Mouse (Mus musculus) limb, embryonic 10.5 days (tissue): ENCODE measurements around the gene Dnpep. TPM values are rescaled to one million over a fixed set of nuclear protein-coding genes. Genes with fewer than 3 reads are reported as not detected.

Source experiments
- DNase-seq: peaks from one replicate; pipeline ENCODE4 v3.0.0-alpha.2; 2017; ENCODE audit warnings: low spot score
- H3K27ac ChIP-seq: fragments of 300-500 bp; sonication (generic); 2 replicates; pipeline ENCODE4 v1.5.1; 2016; ENCODE audit warnings: mild to moderate bottlenecking
- H3K27me3 ChIP-seq: fragments of 300-500 bp; sonication (generic); 2 replicates; pipeline ENCODE4 v1.6.1; 2016; ENCODE audit warnings: low read depth, mild to moderate bottlenecking; ENCODE audit not compliant: poor library complexity, severe bottlenecking
- H3K36me3 ChIP-seq: fragments of 300-500 bp; sonication (generic); 2 replicates; pipeline ENCODE4 v1.6.1; 2016; ENCODE audit warnings: mild to moderate bottlenecking, moderate library complexity
- H3K4me1 ChIP-seq: fragments of 300-500 bp; sonication (generic); 2 replicates; pipeline ENCODE4 v1.6.1; 2016
- H3K4me3 ChIP-seq: fragments of 300-500 bp; sonication (generic); 2 replicates; pipeline ENCODE4 v1.5.1; 2016; ENCODE audit warnings: mild to moderate bottlenecking, moderate library complexity
- H3K9me3 ChIP-seq: fragments of 300-500 bp; sonication (generic); replicated peaks from 2 replicates; pipeline ENCODE4 v1.6.1; 2016; ENCODE audit warnings: mild to moderate bottlenecking
- WGBS: fragments of 180-500 bp; shearing (Covaris S2); methylation state at CpG from one replicate; pipeline ENCODE4 v1.1.7; 2016; 5-methylcytosine and 5-hydroxymethylcytosine counted together
- polyA plus RNA-seq: library from polyadenylated mRNA; unstranded; fragments of >200 nt; fragmentation: Nextera tagmentation; extraction: Ambion mirVana; gene quantifications from 2 replicates; pipeline ENCODE4 v1.2.1, GENCODE M21; 2016

Gene Dnpep
- polyA plus RNA-seq, 1 experiment from 2014 or later, result 132 TPM

GRCm38 (mm10) chr1:75318301-75318700 is 511 bp upstream of the Dnpep start:
- Histone ChIP-seq H3K4me3 (peak overlapping the region; percentile 60), H3K36me3 (peaks cover 26% of the 10 kb centered on the region), H3K27me3 (no peaks in the 10 kb centered on the region), H3K9me3 (no peaks in the 10 kb centered on the region), H3K4me1 (peaks cover 24% of the 10 kb centered on the region), H3K27ac (peak overlapping the region; percentile 82)
- WGBS, result 78% methylated on average over 3 of the region's 3 CpGs
- no peak for DNase-seq

- no peaks in the 10 kb centered on the region for H3K27me3 ChIP-seq
- H3K36me3 ChIP-seq, result peaks cover 41% of the 10 kb centered on the region
- H3K4me3 ChIP-seq, result peak overlapping the region; percentile 60
- H3K4me1 ChIP-seq, result peaks cover 24% of the 10 kb centered on the region
- peak; percentile 84 for DNase-seq
- under 1% methylated on average over 20 of the region's 20 CpGs for WGBS
- H3K27ac ChIP-seq, result peak overlapping the region; percentile 82
- no peaks in the 10 kb centered on the region for H3K9me3 ChIP-seq
Measured at GRCm38 (mm10) chr1:75316861-75317240, 939 bp downstream of the Dnpep start.

GRCm38 (mm10) chr1:75315456-75316365 is 2.1 kb downstream of the Dnpep start:
- H3K27me3 ChIP-seq, result no peaks in the 10 kb centered on the region
- peaks cover 52% of the 10 kb centered on the region for H3K36me3 ChIP-seq
- DNase-seq, result no peak
- peak overlapping the region; percentile 82 for H3K27ac ChIP-seq
- peaks cover 24% of the 10 kb centered on the region for H3K4me1 ChIP-seq
- no peaks in the 10 kb centered on the region for H3K9me3 ChIP-seq
- WGBS, result 89% methylated on average over 29 of the region's 29 CpGs
- H3K4me3 ChIP-seq, result peak overlapping the region; percentile 60

DNA sequence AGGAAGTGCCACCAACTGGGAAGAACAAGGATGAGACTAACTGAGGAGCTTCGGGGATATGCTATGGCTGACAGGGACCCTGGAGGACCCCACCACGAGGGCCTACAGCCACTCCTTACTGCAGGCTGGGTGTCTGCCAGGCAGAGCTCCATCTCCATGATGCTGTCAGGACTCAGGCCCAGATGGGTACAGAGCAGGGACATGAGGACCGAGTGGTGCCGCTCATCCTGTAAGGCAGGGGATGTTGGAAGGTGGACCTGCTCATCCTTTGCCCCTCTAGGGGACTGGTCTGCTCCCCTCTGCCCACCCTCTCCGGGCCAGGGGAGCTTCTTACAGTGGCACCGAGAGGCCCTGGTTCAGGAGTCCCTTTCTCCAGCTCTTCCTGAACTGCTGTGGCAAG is 2.8 kb downstream of the Dnpep start:
- 88% methylated on average over 6 of the region's 6 CpGs for WGBS
- H3K4me1 ChIP-seq, result peaks cover 24% of the 10 kb centered on the region
- H3K27me3 ChIP-seq, result no peaks in the 10 kb centered on the region
- no peak for DNase-seq
- H3K36me3 ChIP-seq, result peaks cover 59% of the 10 kb centered on the region
- no peak overlapping the region for H3K27ac ChIP-seq
- H3K4me3 ChIP-seq, result no peak overlapping the region
- H3K9me3 ChIP-seq, result no peaks in the 10 kb centered on the region

DNA sequence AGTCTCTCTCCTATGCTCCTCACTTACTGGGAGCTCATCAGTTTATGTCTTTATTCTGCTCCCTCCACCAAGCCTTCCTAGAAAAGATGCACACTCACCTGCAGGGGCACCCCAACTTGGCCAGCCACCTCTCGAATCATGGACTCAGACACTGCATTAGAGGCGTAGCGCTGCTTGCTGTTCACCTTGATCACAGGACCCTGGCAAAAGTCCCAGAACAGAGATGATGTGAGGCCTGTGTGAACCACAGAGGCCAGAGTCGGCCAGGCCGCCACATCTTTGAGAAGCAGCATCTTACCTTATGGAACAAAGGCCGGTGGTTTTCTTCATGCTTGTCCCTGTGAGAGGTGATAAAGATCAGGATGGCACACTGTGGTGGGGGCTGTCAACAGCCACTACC is 6.1 kb downstream of the Dnpep start:
- Histone ChIP-seq H3K4me3 (no peak overlapping the region), H3K4me1 (peaks cover 16% of the 10 kb centered on the region), H3K36me3 (peaks cover 87% of the 10 kb centered on the region), H3K27me3 (no peaks in the 10 kb centered on the region), H3K27ac (no peak overlapping the region), H3K9me3 (no peaks in the 10 kb centered on the region)
- WGBS, result 95% methylated on average over 6 of the region's 6 CpGs
- DNase-seq, result no peak

GRCm38 (mm10) chr1:75304662-75305061 is 13.1 kb downstream of the Dnpep start:
- no peak for DNase-seq
- WGBS, result 74% methylated on average over 2 of the region's 2 CpGs
- no peak overlapping the region for H3K4me3 ChIP-seq
- no peaks in the 10 kb centered on the region for H3K27me3 ChIP-seq
- no peaks in the 10 kb centered on the region for H3K4me1 ChIP-seq
- no peak overlapping the region for H3K27ac ChIP-seq
- H3K36me3 ChIP-seq, result peaks cover 24% of the 10 kb centered on the region
- H3K9me3 ChIP-seq, result no peaks in the 10 kb centered on the region

DNA sequence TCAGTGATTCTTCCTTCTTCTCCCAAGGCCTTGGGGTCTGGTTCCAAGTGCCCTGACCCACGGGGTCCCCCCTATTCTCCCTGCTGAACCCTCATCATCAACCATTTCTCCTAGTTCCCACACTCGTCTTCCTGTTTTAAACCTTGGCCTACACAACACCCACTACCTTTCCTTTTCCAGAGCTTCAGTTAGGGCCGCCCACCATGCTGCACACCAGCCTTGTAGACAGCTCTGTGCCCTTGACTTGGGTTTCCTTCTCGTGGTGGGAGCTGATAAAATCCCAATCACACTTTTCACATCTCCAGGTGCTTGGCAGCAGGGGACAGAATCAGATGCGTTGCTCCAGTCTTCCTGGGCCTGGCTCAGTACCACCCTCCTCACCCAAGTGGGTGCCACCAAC is 23.5 kb downstream of the Dnpep start:
- no peaks in the 10 kb centered on the region for H3K9me3 ChIP-seq
- no peaks in the 10 kb centered on the region for H3K36me3 ChIP-seq
- no peaks in the 10 kb centered on the region for H3K27me3 ChIP-seq
- DNase-seq, result no peak
- no peak overlapping the region for H3K27ac ChIP-seq
- H3K4me1 ChIP-seq, result peaks cover 4% of the 10 kb centered on the region; the same call in 1 of the 2 replicates
- no peak overlapping the region for H3K4me3 ChIP-seq
- 78% methylated on average over 5 of the region's 5 CpGs for WGBS

DNA sequence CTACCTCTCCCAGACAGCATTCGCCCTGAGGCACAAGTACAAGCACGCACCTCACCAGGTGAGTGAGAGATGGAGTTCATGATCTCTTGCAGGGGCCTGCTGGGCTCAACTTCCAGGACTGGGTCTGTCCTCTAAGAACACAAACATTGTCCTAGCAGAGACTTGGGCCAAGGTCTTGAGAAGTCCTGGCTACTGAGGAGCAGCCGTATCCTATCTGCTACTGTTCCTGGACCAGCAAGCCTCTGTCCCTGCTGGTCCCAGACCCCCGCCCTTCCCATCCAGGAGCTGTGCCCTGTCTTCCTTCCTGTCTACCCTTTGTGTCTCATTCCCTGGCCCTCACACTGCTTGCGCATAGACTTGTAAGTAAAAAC is 24.5 kb downstream of the Dnpep start:
- H3K36me3 ChIP-seq, result no peaks in the 10 kb centered on the region
- WGBS, result 87% methylated on average over 5 of the region's 5 CpGs
- no peaks in the 10 kb centered on the region for H3K27me3 ChIP-seq
- H3K4me1 ChIP-seq, result peaks cover 4% of the 10 kb centered on the region; the same call in 1 of the 2 replicates
- H3K27ac ChIP-seq, result no peak overlapping the region
- DNase-seq, result no peak
- H3K4me3 ChIP-seq, result no peak overlapping the region
- H3K9me3 ChIP-seq, result no peaks in the 10 kb centered on the region

GRCm38 (mm10) chr1:75292476-75293330 is 25.1 kb downstream of the Dnpep start:
- H3K36me3 ChIP-seq, result no peaks in the 10 kb centered on the region
- 63% methylated on average over 12 of the region's 12 CpGs for WGBS
- H3K4me1 ChIP-seq, result peaks cover 4% of the 10 kb centered on the region; the same call in 1 of the 2 replicates
- no peak for DNase-seq
- H3K4me3 ChIP-seq, result no peak overlapping the region
- no peaks in the 10 kb centered on the region for H3K9me3 ChIP-seq
- H3K27me3 ChIP-seq, result no peaks in the 10 kb centered on the region
- no peak overlapping the region for H3K27ac ChIP-seq

DNA sequence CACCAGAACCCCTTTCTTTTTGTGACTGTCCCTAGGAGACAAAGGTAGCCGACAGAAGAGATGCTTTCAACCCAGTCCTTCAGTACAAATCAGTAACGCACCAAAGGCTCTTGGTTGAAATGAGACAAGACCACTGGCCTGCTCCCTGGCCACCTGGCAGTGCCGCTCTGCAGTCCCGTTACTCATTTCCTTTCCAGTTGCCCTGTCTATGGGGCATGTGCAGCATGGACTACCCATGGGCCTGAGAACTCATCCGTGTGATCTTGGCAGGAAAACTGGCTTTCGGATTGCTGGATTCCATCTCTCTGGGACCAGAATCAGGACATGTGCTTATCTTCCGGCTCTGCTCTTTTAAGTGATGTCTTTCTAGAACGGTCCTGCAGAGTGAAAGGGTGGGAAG is 26.5 kb downstream of the Dnpep start:
- Histone ChIP-seq H3K9me3 (no peaks in the 10 kb centered on the region), H3K4me1 (peaks cover 4% of the 10 kb centered on the region; the same call in 1 of the 2 replicates), H3K36me3 (no peaks in the 10 kb centered on the region), H3K4me3 (no peak overlapping the region), H3K27ac (no peak overlapping the region), H3K27me3 (no peaks in the 10 kb centered on the region)
- DNase-seq, result no peak
- 90% methylated on average over 8 of the region's 8 CpGs for WGBS

DNA sequence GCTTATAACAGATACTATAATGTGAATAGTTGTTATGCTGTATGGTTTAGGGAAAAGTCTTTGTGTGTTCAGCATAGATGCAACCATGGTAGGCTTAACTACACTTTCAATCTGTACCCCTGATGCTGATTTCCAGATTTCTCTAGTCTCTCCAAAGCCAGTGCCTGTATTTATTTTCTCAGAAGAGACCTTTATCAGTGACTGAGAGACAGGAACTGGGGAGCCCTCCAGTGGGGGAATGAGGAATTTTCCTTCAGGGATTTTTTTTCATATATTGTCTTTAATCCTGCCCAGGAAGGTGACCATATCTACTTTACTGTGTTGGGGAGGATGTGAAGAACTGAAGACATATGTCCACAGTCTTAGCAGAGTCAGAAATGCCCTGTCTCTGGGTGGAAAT is 27.2 kb downstream of the Dnpep start:
- no peak for DNase-seq
- H3K9me3 ChIP-seq, result no peaks in the 10 kb centered on the region
- no peak overlapping the region for H3K27ac ChIP-seq
- no peak overlapping the region for H3K4me3 ChIP-seq
- H3K36me3 ChIP-seq, result no peaks in the 10 kb centered on the region
- H3K27me3 ChIP-seq, result no peaks in the 10 kb centered on the region
- H3K4me1 ChIP-seq, result peaks cover 4% of the 10 kb centered on the region; the same call in 1 of the 2 replicates

GRCm38 (mm10) chr1:75289888-75290431 is 27.8 kb downstream of the Dnpep start:
- Histone ChIP-seq H3K4me3 (no peak overlapping the region), H3K27ac (no peak overlapping the region), H3K36me3 (no peaks in the 10 kb centered on the region), H3K4me1 (peaks cover 4% of the 10 kb centered on the region; the same call in 1 of the 2 replicates), H3K27me3 (no peaks in the 10 kb centered on the region), H3K9me3 (no peaks in the 10 kb centered on the region)
- WGBS, result 72% methylated on average over 8 of the region's 8 CpGs
- DNase-seq, result no peak

GRCm38 (mm10) chr1:75289376-75289775 is 28.4 kb downstream of the Dnpep start:
- WGBS, result 19% methylated on average over 7 of the region's 7 CpGs
- DNase-seq, result peak; percentile 33
- peaks cover 4% of the 10 kb centered on the region; the same call in 1 of the 2 replicates for H3K4me1 ChIP-seq
- no peak overlapping the region for H3K27ac ChIP-seq
- H3K27me3 ChIP-seq, result no peaks in the 10 kb centered on the region
- H3K36me3 ChIP-seq, result no peaks in the 10 kb centered on the region
- no peak overlapping the region for H3K4me3 ChIP-seq
- H3K9me3 ChIP-seq, result no peaks in the 10 kb centered on the region
